Mouse (Mus musculus): ENCODE results near the gene Erp29. TPM values are rescaled to one million over a fixed set of nuclear protein-coding genes. Genes with fewer than 3 reads are reported as not detected.

Gene Erp29
- total RNA-seq, 2 experiments from 2014 or later, result 32.2 to 39.4 TPM

- peak; percentile 48 for TF ChIP-seq CTCF (IDR thresholded peaks at IDR 0.05)
- peak; percentile 22 for DNase-seq
- intact Hi-C loops (cut with DNase I), result loop anchor here (5.0 kb wide), 1 partner anchor 34 kb away; no protein-coding TSS in a partner anchor
- Histone ChIP-seq H3K4me3 (no peak overlapping the region), H3K27ac (no peak overlapping the region)
Observed at GRCm38 (mm10) chr5:121443548-121443947, 8.8 kb downstream of the Erp29 start.

GRCm38 (mm10) chr5:121438756-121439155 lies 13.6 kb downstream of the Erp29 start:
- no peak for TF ChIP-seq CTCF (IDR thresholded peaks at IDR 0.05)
- Histone ChIP-seq H3K4me3 (no peak overlapping the region), H3K27ac (no peak overlapping the region)
- DNase-seq, result no peak
- intact Hi-C loops (cut with DNase I), result no loop called here

- Histone ChIP-seq H3K4me3 (no peak overlapping the region), H3K27ac (no peak overlapping the region)
- intact Hi-C loops (cut with DNase I), result no loop called here
- DNase-seq, result peak; percentile 37
- no peak for TF ChIP-seq CTCF (IDR thresholded peaks at IDR 0.05)
Observed at GRCm38 (mm10) chr5:121438131-121438530, 14.2 kb downstream of the Erp29 start.

GRCm38 (mm10) chr5:121428954-121429353 lies 23.4 kb downstream of the Erp29 start:
- no peak for TF ChIP-seq CTCF (IDR thresholded peaks at IDR 0.05)
- intact Hi-C loops (cut with DNase I), result no loop called here
- H3K4me3 ChIP-seq, result no peak overlapping the region
- no peak overlapping the region for H3K27ac ChIP-seq
- DNase-seq, result no peak

- DNase-seq, result no peak
- no peak for TF ChIP-seq CTCF (IDR thresholded peaks at IDR 0.05)
- no peak overlapping the region for H3K4me3 ChIP-seq
- H3K27ac ChIP-seq, result no peak overlapping the region
- intact Hi-C loops (cut with DNase I), result no loop called here
Observed at GRCm38 (mm10) chr5:121423297-121423696, 29.0 kb downstream of the Erp29 start.

GRCm38 (mm10) chr5:121422787-121423186 lies 29.5 kb downstream of the Erp29 start:
- DNase-seq, result no peak
- no peak overlapping the region for H3K27ac ChIP-seq
- H3K4me3 ChIP-seq, result no peak overlapping the region
- no peak for TF ChIP-seq CTCF (IDR thresholded peaks at IDR 0.05)
- intact Hi-C loops (cut with DNase I), result no loop called here

- DNase-seq, result no peak
- H3K4me3 ChIP-seq, result no peak overlapping the region
- intact Hi-C loops (cut with DNase I), result no loop called here
- no peak for TF ChIP-seq CTCF (IDR thresholded peaks at IDR 0.05)
- no peak overlapping the region for H3K27ac ChIP-seq
Observed at GRCm38 (mm10) chr5:121420721-121421120, 31.6 kb downstream of the Erp29 start.

GRCm38 (mm10) chr5:121410975-121411374 lies 41.3 kb downstream of the Erp29 start:
- no peak overlapping the region for H3K27ac ChIP-seq
- TF ChIP-seq CTCF (IDR thresholded peaks at IDR 0.05), result no peak
- DNase-seq, result no peak
- intact Hi-C loops (cut with DNase I), result no loop called here
- no peak overlapping the region for H3K4me3 ChIP-seq

GRCm38 (mm10) chr5:121407856-121408255 lies 44.5 kb downstream of the Erp29 start:
- intact Hi-C loops (cut with DNase I), result no loop called here
- no peak for TF ChIP-seq CTCF (IDR thresholded peaks at IDR 0.05)
- H3K27ac ChIP-seq, result peak overlapping the region; percentile 12; the same call in 1 of the 2 replicates
- no peak overlapping the region for H3K4me3 ChIP-seq
- DNase-seq, result peak; percentile 39

- no peak overlapping the region for H3K27ac ChIP-seq
- DNase-seq, result no peak
- H3K4me3 ChIP-seq, result no peak overlapping the region
- TF ChIP-seq CTCF (IDR thresholded peaks at IDR 0.05), result no peak
- intact Hi-C loops (cut with DNase I), result no loop called here
Observed at GRCm38 (mm10) chr5:121400849-121401248, 51.5 kb downstream of the Erp29 start.

- intact Hi-C loops (cut with DNase I), result no loop called here
- Histone ChIP-seq H3K27ac (no peak overlapping the region), H3K4me3 (no peak overlapping the region)
- TF ChIP-seq CTCF (IDR thresholded peaks at IDR 0.05), result no peak
- DNase-seq, result no peak
Observed at GRCm38 (mm10) chr5:121400064-121400463, 52.2 kb downstream of the Erp29 start.

GRCm38 (mm10) chr5:121399540-121399939 lies 52.8 kb downstream of the Erp29 start:
- no peak for DNase-seq
- TF ChIP-seq CTCF (IDR thresholded peaks at IDR 0.05), result no peak
- H3K27ac ChIP-seq, result no peak overlapping the region
- intact Hi-C loops (cut with DNase I), result no loop called here
- peak overlapping the region; percentile 99 for H3K4me3 ChIP-seq

- intact Hi-C loops (cut with DNase I), result no loop called here
- no peak for DNase-seq
- H3K27ac ChIP-seq, result no peak overlapping the region
- H3K4me3 ChIP-seq, result peak overlapping the region; percentile 99
- no peak for TF ChIP-seq CTCF (IDR thresholded peaks at IDR 0.05)
Observed at GRCm38 (mm10) chr5:121398965-121399462, 53.3 kb downstream of the Erp29 start.

GRCm38 (mm10) chr5:121398146-121398964 lies 54.0 kb downstream of the Erp29 start:
- TF ChIP-seq CTCF (IDR thresholded peaks at IDR 0.05), result no peak
- intact Hi-C loops (cut with DNase I), result no loop called here
- Histone ChIP-seq H3K27ac (peak overlapping the region; percentile 94), H3K4me3 (peak overlapping the region; percentile 99)
- no peak for DNase-seq
